Comparison of ENCODE assay signal across 9 mouse cellular contexts in the genomic region with DNA sequence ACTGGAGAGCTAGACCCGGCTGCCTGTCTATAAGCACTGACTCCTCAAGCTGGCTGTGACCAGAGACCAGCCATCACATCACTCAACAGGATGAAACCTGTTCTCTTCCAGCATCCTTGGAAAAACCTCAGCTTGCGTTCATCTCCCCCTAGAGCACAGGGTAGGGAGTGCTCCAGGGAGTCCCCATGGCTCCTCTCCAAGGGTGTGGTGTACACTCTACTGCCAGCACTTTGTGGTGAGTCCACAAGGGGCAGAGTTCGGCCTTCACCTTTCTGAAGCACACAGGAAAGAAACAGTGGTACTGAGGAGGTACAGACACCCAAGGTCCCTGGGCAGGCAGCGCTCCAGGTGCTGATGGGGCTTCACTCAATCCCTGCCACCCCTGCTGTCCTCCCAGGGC. TPM values are rescaled to one million over a fixed set of nuclear protein-coding genes. Genes with fewer than 3 reads are reported as not detected.
DNase-seq lines count a peak whose midpoint lies in the region; ATAC-seq and TF ChIP-seq lines count a peak whose summit lies in the region.
"Had no signal": no experiment of that assay in that cellular context is flagged by ENCODE, and none has a peak within 500 bp of the region (broad histone marks: within the 10 kb centered on the region; RNA-seq: fewer than 3 reads in every experiment).

No protein-coding gene starts in this region.

- no peak for TF ChIP-seq POLR2A in cerebellum, adult 2 months (IDR thresholded peaks at IDR 0.05; ENCODE audit: borderline replicate concordance, insufficient read depth, low read length)

- H3K4me3 ChIP-seq in cerebellum, adult 2 months (replicated peaks; ENCODE audit: insufficient read depth, low read depth, low read length): no peak overlapping the region
- no peak overlapping the region for H3K4me3 ChIP-seq in liver, embryonic 13.5 days (replicated peaks)
- H3K4me3 ChIP-seq: midbrain, embryonic 12.5 days had no signal

- H3K27me3 ChIP-seq in cerebellum, adult 2 months (ENCODE audit: control insufficient read depth, insufficient read depth, low read length): no peaks in the 10 kb centered on the region
- peaks cover 11% of the 10 kb centered on the region; the same call in 1 of the 2 replicates for H3K27me3 ChIP-seq in liver, embryonic 13.5 days
- H3K27me3 ChIP-seq: midbrain, embryonic 12.5 days had no signal

- DNase-seq in cerebellum, postnatal 10 days: peak; percentile 52 to 67
- DNase-seq in cerebellum, adult 2 months: no peak
- peak; percentile 37 to 88 for DNase-seq in left cerebral cortex, postnatal 14 days (ENCODE audit: low spot score in 2 of 2)
- no peak for DNase-seq in left cerebral cortex, adult 18-20 months (ENCODE audit: low spot score in 2 of 2)
- peak; percentile 74 for DNase-seq in NIH3T3 (ENCODE audit: low read depth)
- no peak for DNase-seq in liver, embryonic 13.5 days
- no peak for DNase-seq in right cerebral cortex, postnatal 25 days

- no peak for TF ChIP-seq CTCF in cerebellum, adult 2 months (IDR thresholded peaks at IDR 0.05; ENCODE audit: borderline replicate concordance, insufficient read depth, low read depth, low read length)

- no peak overlapping the region for H3K27ac ChIP-seq in cerebellum, adult 2 months (ENCODE audit: insufficient read depth, low read length)
- H3K27ac ChIP-seq in liver, embryonic 13.5 days: no peak overlapping the region
- H3K27ac ChIP-seq: midbrain, embryonic 12.5 days had no signal

- no peaks in the 10 kb centered on the region for H3K36me3 ChIP-seq in liver, embryonic 13.5 days

- ATAC-seq in liver, embryonic 13.5 days (ENCODE audit: low read depth): 0 out of 2 replicates have a peak, but pooled peaks have one; percentile 24
- no peak for ATAC-seq in megakaryocyte, adult 5-6 weeks (ENCODE audit: poor library complexity, severe bottlenecking)

- 96% methylated on average over 4 of the region's 4 CpGs for WGBS in cerebellum, adult 2 months
- 50% methylated on average over 4 of the region's 4 CpGs for WGBS in liver, embryonic 13.5 days (ENCODE audit: insufficient replicate concordance)

- intact Hi-C loops in left cerebral cortex, postnatal 14 days (cut with DNase I): no loop called here

- H3K4me2 ChIP-seq in liver, embryonic 13.5 days: no peak overlapping the region
- H3K4me2 ChIP-seq: midbrain, embryonic 12.5 days had no signal

- H3K9ac ChIP-seq in liver, embryonic 13.5 days: no peak overlapping the region
- H3K9ac ChIP-seq: midbrain, embryonic 12.5 days had no signal

- H3K4me1 ChIP-seq in cerebellum, adult 2 months (ENCODE audit: control insufficient read depth, insufficient read depth, low read length): peaks cover 17% of the 10 kb centered on the region
- H3K4me1 ChIP-seq in liver, embryonic 13.5 days (replicated peaks): 0 out of 2 replicates have a peak, but pooled peaks cover 4% of the 10 kb centered on the region

- H3K9me3 ChIP-seq in liver, embryonic 13.5 days (replicated peaks): no peaks in the 10 kb centered on the region
- H3K9me3 ChIP-seq: midbrain, embryonic 12.5 days had no signal

RNA-seq across cellular contexts. Expression of a gene that starts 55.0 kb away (rescaled TPM):
- polyA plus RNA-seq in cerebellum, adult 2 months (2012; rRNA removed): 119 and 131 TPM in 2 replicates
- total RNA-seq in left cerebral cortex, postnatal 14 days (2021): 100 to 1,000 TPM; 123 to 129 TPM
- 100 to 1,000 TPM in 1 of 2 experiments, 10 to 100 TPM in 1; 91.7 to 103 TPM for total RNA-seq in left cerebral cortex, adult 18-20 months (2021)
- 44.8 and 51.9 TPM in 2 replicates for polyA plus RNA-seq in liver, embryonic 13.5 days (2015; fragmentation: Nextera tagmentation; extraction: Ambion mirVana)
- total RNA-seq in megakaryocyte, adult 5-6 weeks (2015): 0.04 and 0.30 TPM in 2 replicates
- 0.22 and 1.3 TPM in 2 replicates for total RNA-seq in megakaryocyte, adult 5-6 weeks (2017)

Comparison
In these comparisons a context has a peak if more than half of its experiments do, and no peak if none do; other contexts are left out.
1. DNase-seq: peak in cerebellum, postnatal 10 days (2 of 2), left cerebral cortex, postnatal 14 days (2 of 2) and NIH3T3 (single experiment); none in cerebellum, adult 2 months (0 of 2), left cerebral cortex, adult 18-20 months (0 of 2), liver, embryonic 13.5 days (single experiment) and right cerebral cortex, postnatal 25 days (single experiment).
2. RNA of a gene that starts 55.0 kb away (total RNA-seq): 123 to 129 TPM in left cerebral cortex, postnatal 14 days and 91.7 to 103 TPM in left cerebral cortex, adult 18-20 months; 0.04 to 1.3 TPM in megakaryocyte, adult 5-6 weeks; every median in the first group is over 10 times any median in the second.